Mouse (Mus musculus): ENCODE measurements around the gene Fbxo33.

DNA sequence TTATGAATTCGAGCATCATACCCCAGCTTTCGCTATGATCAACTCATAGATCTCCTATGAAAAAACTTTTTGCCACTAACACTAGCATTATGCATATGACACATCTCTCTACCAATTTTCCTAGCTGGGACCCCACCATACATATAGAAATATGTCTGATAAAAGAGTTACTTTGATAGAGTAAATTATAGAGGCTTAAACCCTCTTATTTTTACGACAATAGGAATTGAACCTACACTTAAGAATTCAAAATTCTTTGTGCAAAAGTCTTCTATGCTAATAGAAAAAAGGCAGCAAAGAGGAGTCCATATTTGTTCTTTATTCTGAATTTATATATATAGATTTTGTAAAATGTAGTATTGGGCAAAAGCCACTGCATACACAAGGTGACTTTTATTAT is 43.3 kb upstream of the Fbxo33 start:
- TF ChIP-seq POLR2A (IDR thresholded peaks at IDR 0.05; ENCODE audit: insufficient read depth, low read length) (no peak), CTCF (IDR thresholded peaks at IDR 0.05; ENCODE audit: low read depth, low read length) (no peak)

Data from ES-Bruce4 (cell line).